Mouse (Mus musculus): ENCODE results near the gene Gm49388. TPM values are rescaled to one million over a fixed set of nuclear protein-coding genes. Genes with fewer than 3 reads are reported as not detected.

Gm49388 gene
- polyA plus RNA-seq, 1 experiment from 2014 or later = not detected

- Histone ChIP-seq H3K4me2 (ENCODE audit: low read depth, low read length) (no peak overlapping the region), H3K4me3 (ENCODE audit: low read length) (no peak overlapping the region), H3K9ac (ENCODE audit: low read depth, low read length) (no peak overlapping the region), H3K27me3 (replicated peaks; ENCODE audit: control insufficient read depth, insufficient read depth, low read length) (no peaks in the 10 kb centered on the region), H3K36me3 (ENCODE audit: control insufficient read depth, insufficient read depth, low read length) (no peaks in the 10 kb centered on the region), H3K4me1 (ENCODE audit: control insufficient read depth, insufficient read depth, low read length) (no peaks in the 10 kb centered on the region), H3K9me3 (ENCODE audit: control insufficient read depth, low read length) (no peaks in the 10 kb centered on the region), H3K27ac (ENCODE audit: low read length) (no peak overlapping the region)
- no peak for ATAC-seq
- WGBS = 81% methylated on average over 10 of the region's 10 CpGs
Observed at GRCm38 (mm10) chr7:127810650-127811049, 25.2 kb downstream of the Gm49388 start.

GRCm38 (mm10) chr7:127811240-127811639 lies 25.8 kb downstream of the Gm49388 start:
- Histone ChIP-seq H3K4me2 (ENCODE audit: low read depth, low read length) (no peak overlapping the region), H3K27me3 (replicated peaks; ENCODE audit: control insufficient read depth, insufficient read depth, low read length) (no peaks in the 10 kb centered on the region), H3K9me3 (ENCODE audit: control insufficient read depth, low read length) (no peaks in the 10 kb centered on the region), H3K36me3 (ENCODE audit: control insufficient read depth, insufficient read depth, low read length) (no peaks in the 10 kb centered on the region), H3K27ac (ENCODE audit: low read length) (no peak overlapping the region), H3K4me3 (ENCODE audit: low read length) (no peak overlapping the region), H3K9ac (ENCODE audit: low read depth, low read length) (no peak overlapping the region), H3K4me1 (ENCODE audit: control insufficient read depth, insufficient read depth, low read length) (no peaks in the 10 kb centered on the region)
- WGBS = 74% methylated on average over 4 of the region's 4 CpGs
- ATAC-seq = no peak

- WGBS = 85% methylated on average over 3 of the region's 3 CpGs
- H3K4me2 ChIP-seq (ENCODE audit: low read depth, low read length) = no peak overlapping the region
- H3K36me3 ChIP-seq (ENCODE audit: control insufficient read depth, insufficient read depth, low read length) = no peaks in the 10 kb centered on the region
- no peaks in the 10 kb centered on the region for H3K27me3 ChIP-seq (replicated peaks; ENCODE audit: control insufficient read depth, insufficient read depth, low read length)
- H3K4me3 ChIP-seq (ENCODE audit: low read length) = no peak overlapping the region
- no peaks in the 10 kb centered on the region for H3K9me3 ChIP-seq (ENCODE audit: control insufficient read depth, low read length)
- no peak for ATAC-seq
- H3K9ac ChIP-seq (ENCODE audit: low read depth, low read length) = no peak overlapping the region
- no peaks in the 10 kb centered on the region for H3K4me1 ChIP-seq (ENCODE audit: control insufficient read depth, insufficient read depth, low read length)
- H3K27ac ChIP-seq (ENCODE audit: low read length) = no peak overlapping the region
Observed at GRCm38 (mm10) chr7:127812292-127812691, 26.9 kb downstream of the Gm49388 start.

- Histone ChIP-seq H3K4me3 (ENCODE audit: low read length) (no peak overlapping the region), H3K9ac (ENCODE audit: low read depth, low read length) (no peak overlapping the region), H3K9me3 (ENCODE audit: control insufficient read depth, low read length) (no peaks in the 10 kb centered on the region), H3K27me3 (replicated peaks; ENCODE audit: control insufficient read depth, insufficient read depth, low read length) (no peaks in the 10 kb centered on the region), H3K27ac (ENCODE audit: low read length) (peak overlapping the region; percentile 9; the same call in 1 of the 2 replicates), H3K36me3 (ENCODE audit: control insufficient read depth, insufficient read depth, low read length) (no peaks in the 10 kb centered on the region), H3K4me2 (ENCODE audit: low read depth, low read length) (no peak overlapping the region), H3K4me1 (ENCODE audit: control insufficient read depth, insufficient read depth, low read length) (no peaks in the 10 kb centered on the region)
- WGBS = 66% methylated on average over 4 of the region's 4 CpGs
- ATAC-seq = peak; percentile 57
Observed at GRCm38 (mm10) chr7:127813821-127814220, 28.4 kb downstream of the Gm49388 start.

- H3K4me3 ChIP-seq (ENCODE audit: low read length) = no peak overlapping the region
Observed at GRCm38 (mm10) chr7:127814241-127814921, 29.0 kb downstream of the Gm49388 start.

GRCm38 (mm10) chr7:127815116-127815665 lies 29.8 kb downstream of the Gm49388 start:
- no peak overlapping the region for H3K4me2 ChIP-seq (ENCODE audit: low read depth, low read length)
- H3K27ac ChIP-seq (ENCODE audit: low read length) = no peak overlapping the region
- H3K9me3 ChIP-seq (ENCODE audit: control insufficient read depth, low read length) = no peaks in the 10 kb centered on the region
- H3K9ac ChIP-seq (ENCODE audit: low read depth, low read length) = no peak overlapping the region
- H3K4me1 ChIP-seq (ENCODE audit: control insufficient read depth, insufficient read depth, low read length) = no peaks in the 10 kb centered on the region
- no peaks in the 10 kb centered on the region for H3K36me3 ChIP-seq (ENCODE audit: control insufficient read depth, insufficient read depth, low read length)
- no peaks in the 10 kb centered on the region for H3K27me3 ChIP-seq (replicated peaks; ENCODE audit: control insufficient read depth, insufficient read depth, low read length)
- no peak for ATAC-seq
- WGBS = 91% methylated on average over 15 of the region's 15 CpGs
- no peak overlapping the region for H3K4me3 ChIP-seq (ENCODE audit: low read length)

More at GRCm38 (mm10) chr7:127814241-127814921, 29.0 kb downstream of the Gm49388 start:
- Histone ChIP-seq H3K9ac (ENCODE audit: low read depth, low read length) (no peak overlapping the region), H3K4me2 (ENCODE audit: low read depth, low read length) (no peak overlapping the region), H3K27me3 (replicated peaks; ENCODE audit: control insufficient read depth, insufficient read depth, low read length) (no peaks in the 10 kb centered on the region), H3K4me1 (ENCODE audit: control insufficient read depth, insufficient read depth, low read length) (no peaks in the 10 kb centered on the region), H3K36me3 (ENCODE audit: control insufficient read depth, insufficient read depth, low read length) (no peaks in the 10 kb centered on the region), H3K9me3 (ENCODE audit: control insufficient read depth, low read length) (no peaks in the 10 kb centered on the region), H3K27ac (ENCODE audit: low read length) (peak overlapping the region; percentile 9; the same call in 1 of the 2 replicates)
- ATAC-seq = peak; percentile 22
- 77% methylated on average over 19 of the region's 19 CpGs for WGBS

GRCm38 (mm10) chr7:127815954-127816821 lies 30.8 kb downstream of the Gm49388 start:
- ATAC-seq = peak; percentile 52

GRCm38 (mm10) chr7:127817053-127817452 lies 31.6 kb downstream of the Gm49388 start:
- Histone ChIP-seq H3K9me3 (ENCODE audit: control insufficient read depth, low read length) (no peaks in the 10 kb centered on the region), H3K4me3 (ENCODE audit: low read length) (no peak overlapping the region), H3K27ac (ENCODE audit: low read length) (no peak overlapping the region), H3K27me3 (replicated peaks; ENCODE audit: control insufficient read depth, insufficient read depth, low read length) (no peaks in the 10 kb centered on the region), H3K4me1 (ENCODE audit: control insufficient read depth, insufficient read depth, low read length) (no peaks in the 10 kb centered on the region), H3K9ac (ENCODE audit: low read depth, low read length) (no peak overlapping the region), H3K36me3 (ENCODE audit: control insufficient read depth, insufficient read depth, low read length) (no peaks in the 10 kb centered on the region), H3K4me2 (ENCODE audit: low read depth, low read length) (no peak overlapping the region)
- no peak for ATAC-seq
- 77% methylated on average over 7 of the region's 7 CpGs for WGBS

More at GRCm38 (mm10) chr7:127815954-127816821, 30.8 kb downstream of the Gm49388 start:
- no peak overlapping the region for H3K4me2 ChIP-seq (ENCODE audit: low read depth, low read length)
- WGBS = 57% methylated on average over 15 of the region's 15 CpGs
- peak overlapping the region; percentile 43 for H3K27ac ChIP-seq (ENCODE audit: low read length)
- no peaks in the 10 kb centered on the region for H3K36me3 ChIP-seq (ENCODE audit: control insufficient read depth, insufficient read depth, low read length)
- no peaks in the 10 kb centered on the region for H3K9me3 ChIP-seq (ENCODE audit: control insufficient read depth, low read length)
- H3K4me3 ChIP-seq (ENCODE audit: low read length) = no peak overlapping the region
- H3K27me3 ChIP-seq (replicated peaks; ENCODE audit: control insufficient read depth, insufficient read depth, low read length) = no peaks in the 10 kb centered on the region
- H3K9ac ChIP-seq (ENCODE audit: low read depth, low read length) = peak overlapping the region; percentile 33; the same call in 1 of the 2 replicates
- H3K4me1 ChIP-seq (ENCODE audit: control insufficient read depth, insufficient read depth, low read length) = no peaks in the 10 kb centered on the region

- Histone ChIP-seq H3K9ac (ENCODE audit: low read depth, low read length) (no peak overlapping the region), H3K36me3 (ENCODE audit: control insufficient read depth, insufficient read depth, low read length) (no peaks in the 10 kb centered on the region), H3K4me2 (ENCODE audit: low read depth, low read length) (no peak overlapping the region), H3K4me3 (ENCODE audit: low read length) (no peak overlapping the region), H3K4me1 (ENCODE audit: control insufficient read depth, insufficient read depth, low read length) (no peaks in the 10 kb centered on the region), H3K27ac (ENCODE audit: low read length) (no peak overlapping the region), H3K9me3 (ENCODE audit: control insufficient read depth, low read length) (no peaks in the 10 kb centered on the region), H3K27me3 (replicated peaks; ENCODE audit: control insufficient read depth, insufficient read depth, low read length) (no peaks in the 10 kb centered on the region)
- no peak for ATAC-seq
- 87% methylated on average over 5 of the region's 5 CpGs for whole genome bisulfite sequencing
Observed at GRCm38 (mm10) chr7:127817776-127818175, 32.4 kb downstream of the Gm49388 start.
